Mouse (Mus musculus): ENCODE data around the gene Katna1.

Gene Katna1

GRCm38 (mm10) chr10:7779751-7780237, 54.0 kb downstream of the Katna1 start:
- DNase-seq (ENCODE audit: low read depth, low spot score): no peak

- DNase-seq (ENCODE audit: low read depth, low spot score): peak; percentile 75
Measured at GRCm38 (mm10) chr10:7780238-7781176, 54.7 kb downstream of the Katna1 start.

- no peak for DNase-seq (ENCODE audit: low read depth, low spot score)
Measured at GRCm38 (mm10) chr10:7781214-7781613, 55.4 kb downstream of the Katna1 start.

DNA sequence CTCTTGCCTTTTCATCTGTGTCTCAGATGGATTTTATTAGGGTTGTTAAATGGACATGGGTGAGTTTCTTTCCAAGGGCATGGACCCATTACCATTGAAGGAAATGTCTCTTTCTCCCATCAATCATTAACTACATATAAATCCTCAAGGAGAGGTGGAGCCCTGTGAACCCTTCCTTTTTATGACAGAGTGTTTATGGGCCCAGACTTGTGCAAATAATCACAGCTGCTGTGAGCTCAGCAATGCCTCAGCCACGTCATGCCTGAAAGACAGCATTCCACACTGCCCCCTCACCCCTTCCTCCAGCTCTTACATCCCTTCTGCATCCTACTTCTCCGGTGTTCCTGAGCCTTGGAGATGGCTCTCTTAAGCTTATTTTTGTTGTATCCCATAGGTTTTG, 61.5 kb downstream of the Katna1 start:
- DNase-seq (ENCODE audit: low read depth, low spot score): no peak

GRCm38 (mm10) chr10:7792254-7792750, 66.5 kb downstream of the Katna1 start:
- DNase-seq (ENCODE audit: low read depth, low spot score): no peak

GRCm38 (mm10) chr10:7792751-7793385, 67.1 kb downstream of the Katna1 start, which contains the start of the genes Ginm1 and Ppil4:
Ginm1 (minus strand) TSS chr10:7792824.
Ppil4 (plus strand) TSS chr10:7792891.
- DNase-seq (ENCODE audit: low read depth, low spot score): peak; percentile 87

GRCm38 (mm10) chr10:7801258-7801657, 75.5 kb downstream of the Katna1 start:
- no peak for DNase-seq (ENCODE audit: low read depth, low spot score)

- no peak for DNase-seq (ENCODE audit: low read depth, low spot score)
Measured at GRCm38 (mm10) chr10:7802519-7803140, 76.8 kb downstream of the Katna1 start.

DNA sequence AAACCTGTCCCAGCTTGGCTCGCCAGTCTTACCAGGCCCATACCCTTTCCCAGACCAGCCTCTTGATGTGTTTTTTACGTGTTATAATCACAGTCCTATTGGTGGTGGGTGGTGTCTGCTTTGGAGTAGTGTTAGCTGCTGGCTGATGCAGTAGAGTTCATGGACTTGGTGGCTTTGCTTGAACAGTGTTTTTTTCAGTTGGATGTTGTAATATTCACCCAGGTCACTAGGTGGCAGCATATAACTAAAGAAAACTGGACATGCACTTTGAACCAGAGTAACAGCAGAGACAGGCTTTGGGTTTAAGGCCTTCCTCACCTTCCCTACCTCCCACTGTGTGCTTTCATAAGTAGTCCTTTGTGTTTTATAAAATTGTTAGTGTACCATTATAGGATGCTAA, 84.1 kb downstream of the Katna1 start:
- DNase-seq (ENCODE audit: low read depth, low spot score): peak; percentile 39

All from retina, adult 2 months (tissue).